Mouse (Mus musculus) left cerebral cortex, adult 2 months (tissue): Measurements from ENCODE around the gene Foxo1. TPM values are rescaled to one million over a fixed set of nuclear protein-coding genes. Genes with fewer than 3 reads are reported as not detected.

ENCODE experiments used
- DNase-seq, 2 experiments: peaks; one replicate each; pipeline ENCODE4 v3.0.0; 2021 to 2022; ENCODE audit warnings: low spot score in 2 of 2, mixed read lengths in 1 of 2; ENCODE audit errors: extremely low spot score in 1 of 2
- H3K27ac ChIP-seq: fragments of 200-600 bp; 2 replicates; pipeline ENCODE4 v1.8.1; 2022
- H3K4me3 ChIP-seq: fragments of 200-600 bp; 2 replicates; pipeline ENCODE4 v1.8.1; 2022
- CTCF ChIP-seq: fragments of 200-600 bp; IDR thresholded peaks from 2 replicates; pipeline ENCODE4 v1.8.1; 2022; ENCODE audit warnings: antibody characterized with exemption, mild to moderate bottlenecking, moderate library complexity
- intact Hi-C: fragments of 180-260 bp; cut with DNase I; formaldehyde crosslinking; loops from one replicate; pipeline ENCODE4 v1.15.1; 2025
- total RNA-seq, 2 experiments: library from RNA; stranded (reverse); gene quantifications; 2 replicates each; pipeline ENCODE4 v1.2.3; 2021

Gene Foxo1
- total RNA-seq, 2 experiments from 2014 or later, result 10.3 to 13.8 TPM

GRCm38 (mm10) chr3:52346986-52347710 is 79.0 kb downstream of the Foxo1 start:
- intact Hi-C loops, result no loop called here
- DNase-seq, result no peak
- TF ChIP-seq CTCF, result no peak
- H3K27ac ChIP-seq, result no peak overlapping the region
- no peak overlapping the region for H3K4me3 ChIP-seq

- intact Hi-C loops, result no loop called here
- no peak overlapping the region for H3K27ac ChIP-seq
- no peak overlapping the region for H3K4me3 ChIP-seq
- no peak for DNase-seq
- TF ChIP-seq CTCF, result no peak
These were observed 80.0 kb downstream of the Foxo1 start for GRCm38 (mm10) chr3:52347980-52348622.

DNA sequence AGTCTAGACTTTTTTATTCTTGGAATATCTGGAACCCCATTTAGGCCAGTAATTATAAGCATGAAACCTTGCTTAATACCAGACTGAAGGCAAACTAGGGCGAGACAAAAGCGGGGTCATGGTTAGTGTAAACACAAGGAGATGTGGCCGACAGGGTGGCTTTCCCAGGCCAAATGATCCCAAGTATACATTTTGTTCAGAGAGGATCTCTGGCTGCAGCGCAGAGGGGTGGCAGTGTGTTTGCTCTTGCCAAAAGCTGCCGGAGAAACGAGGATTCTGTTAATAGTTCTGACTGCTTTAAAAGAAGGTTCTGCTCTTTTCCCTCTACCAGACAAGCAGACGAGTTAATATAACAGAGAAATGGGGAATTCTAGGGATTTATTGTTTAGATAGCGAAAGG is 82.5 kb downstream of the Foxo1 start:
- DNase-seq, result no peak
- no peak for TF ChIP-seq CTCF

GRCm38 (mm10) chr3:52351901-52352300 is 83.8 kb downstream of the Foxo1 start:
- H3K4me3 ChIP-seq, result no peak overlapping the region
- intact Hi-C loops, result no loop called here
- no peak overlapping the region for H3K27ac ChIP-seq
- no peak for DNase-seq
- no peak for TF ChIP-seq CTCF

More for the DNA sequence above, 82.5 kb downstream of the Foxo1 start:
- intact Hi-C loops, result no loop called here
- Histone ChIP-seq H3K27ac (no peak overlapping the region), H3K4me3 (no peak overlapping the region)

- intact Hi-C loops, result no loop called here
- H3K4me3 ChIP-seq, result no peak overlapping the region
- DNase-seq, result no peak
- no peak for TF ChIP-seq CTCF
- H3K27ac ChIP-seq, result no peak overlapping the region
These were observed 86.1 kb downstream of the Foxo1 start for GRCm38 (mm10) chr3:52354203-52354602.

DNA sequence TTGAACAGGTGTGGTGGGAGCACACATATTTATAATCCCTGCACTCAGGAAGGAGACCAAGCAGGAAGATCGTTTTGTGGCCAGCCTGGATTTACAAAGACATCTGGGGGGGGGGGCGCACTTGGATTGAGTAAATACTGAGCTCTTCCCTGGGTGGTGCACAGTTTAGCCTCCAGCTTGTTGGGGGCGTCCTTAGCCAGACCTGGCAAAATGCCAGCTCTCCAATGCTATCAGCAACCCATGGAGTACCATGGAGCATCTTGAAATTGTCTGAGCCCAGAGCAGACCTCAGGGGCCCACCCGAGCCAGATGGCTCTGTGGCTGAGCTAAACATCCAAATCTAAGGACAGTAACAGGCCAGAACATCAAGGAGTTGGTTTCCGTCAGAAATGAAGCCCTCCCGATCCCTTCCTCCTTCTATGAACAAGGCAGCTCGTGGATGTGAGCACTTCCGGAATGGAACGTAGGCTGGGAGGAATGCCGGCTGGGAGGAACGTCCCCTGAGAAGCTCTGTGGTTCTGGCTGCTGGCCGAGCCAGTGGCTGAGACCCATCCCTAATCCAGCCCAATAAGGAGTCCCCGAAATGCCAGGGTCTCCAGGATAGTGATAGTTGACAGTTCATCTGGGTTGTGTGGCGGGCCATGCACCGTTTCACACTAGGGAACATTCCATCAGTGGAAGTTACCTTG is 89.3 kb downstream of the Foxo1 start:
- no peak for TF ChIP-seq CTCF
- Histone ChIP-seq H3K27ac (no peak overlapping the region), H3K4me3 (no peak overlapping the region)
- DNase-seq, result no peak
- intact Hi-C loops, result no loop called here

DNA sequence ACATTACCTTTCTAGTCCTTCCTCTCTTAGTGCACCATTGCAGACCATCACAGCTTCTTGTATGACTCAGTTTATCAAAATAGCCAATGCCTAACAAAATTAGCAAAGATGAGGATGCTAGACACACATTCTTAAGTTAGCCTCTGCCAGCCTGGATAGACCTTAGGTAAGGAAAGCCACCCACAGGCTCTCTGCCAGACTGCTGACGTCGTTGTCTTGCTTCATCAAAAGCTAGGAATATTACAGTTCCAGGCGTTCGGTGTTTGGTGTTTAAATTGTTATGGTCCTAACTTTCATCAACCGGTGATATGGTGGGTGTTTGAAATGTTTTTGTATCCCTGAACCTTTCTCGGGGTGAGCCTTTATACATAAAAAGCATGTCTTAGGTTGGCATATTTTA is 96.4 kb downstream of the Foxo1 start:
- intact Hi-C loops, result no loop called here
- DNase-seq, result no peak
- H3K27ac ChIP-seq, result no peak overlapping the region
- no peak for TF ChIP-seq CTCF
- H3K4me3 ChIP-seq, result no peak overlapping the region

DNA sequence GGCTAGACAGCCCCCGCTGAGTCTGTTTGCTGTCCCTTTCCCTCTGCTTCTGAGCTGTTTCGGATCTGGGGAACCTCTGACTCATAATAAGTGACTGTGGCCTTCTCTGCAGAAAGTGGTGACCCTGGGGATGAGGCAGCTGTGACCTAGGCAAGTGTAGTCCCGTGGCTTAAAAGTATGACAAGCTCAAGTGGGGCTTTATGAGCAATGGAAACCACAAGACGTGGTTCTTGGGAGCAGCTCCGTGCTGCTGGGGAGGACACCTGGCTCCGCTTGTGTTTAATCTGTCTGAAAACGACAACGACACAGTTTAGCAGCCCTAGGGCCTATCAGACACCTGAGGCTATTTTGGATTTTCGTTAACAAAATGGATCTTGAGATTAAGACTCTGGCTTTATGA is 101.1 kb downstream of the Foxo1 start:
- Histone ChIP-seq H3K27ac (no peak overlapping the region), H3K4me3 (no peak overlapping the region)
- no peak for DNase-seq
- intact Hi-C loops, result no loop called here
- no peak for TF ChIP-seq CTCF

DNA sequence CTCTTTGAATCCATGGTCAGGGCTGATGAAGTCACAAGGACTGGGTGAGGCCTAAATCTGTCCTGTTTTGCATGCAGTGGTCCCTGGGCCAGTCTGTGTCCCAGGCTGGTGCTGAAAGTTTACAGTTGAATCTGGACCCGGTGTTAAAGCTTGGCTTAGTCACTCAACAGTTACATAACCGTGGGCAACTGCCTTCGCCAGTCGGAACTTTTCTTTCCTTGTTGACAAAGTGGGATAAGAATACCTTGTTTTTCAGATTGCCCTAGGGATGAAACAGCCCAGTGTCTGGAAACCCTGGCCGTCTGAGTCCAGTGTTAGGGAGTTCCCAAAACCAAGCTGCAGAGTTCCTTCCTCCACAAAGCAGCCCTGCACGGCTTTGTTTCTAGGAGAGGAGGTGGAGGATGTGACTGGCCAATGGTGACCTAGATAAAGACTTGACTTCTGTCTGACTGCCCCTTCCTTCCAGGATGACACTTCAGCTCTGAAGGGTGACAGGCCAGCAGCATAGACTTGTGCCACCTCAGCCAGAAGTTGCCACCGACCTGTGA is 101.8 kb downstream of the Foxo1 start:
- H3K4me3 ChIP-seq, result no peak overlapping the region
- DNase-seq, result no peak
- intact Hi-C loops, result no loop called here
- no peak overlapping the region for H3K27ac ChIP-seq
- TF ChIP-seq CTCF, result no peak

GRCm38 (mm10) chr3:52376974-52377373 is 108.8 kb downstream of the Foxo1 start:
- Histone ChIP-seq H3K27ac (no peak overlapping the region), H3K4me3 (no peak overlapping the region)
- TF ChIP-seq CTCF, result no peak
- DNase-seq, result no peak
- intact Hi-C loops, result no loop called here

- intact Hi-C loops, result no loop called here
- TF ChIP-seq CTCF, result no peak
These were observed 115.2 kb downstream of the Foxo1 start for GRCm38 (mm10) chr3:52383351-52383750.

DNA sequence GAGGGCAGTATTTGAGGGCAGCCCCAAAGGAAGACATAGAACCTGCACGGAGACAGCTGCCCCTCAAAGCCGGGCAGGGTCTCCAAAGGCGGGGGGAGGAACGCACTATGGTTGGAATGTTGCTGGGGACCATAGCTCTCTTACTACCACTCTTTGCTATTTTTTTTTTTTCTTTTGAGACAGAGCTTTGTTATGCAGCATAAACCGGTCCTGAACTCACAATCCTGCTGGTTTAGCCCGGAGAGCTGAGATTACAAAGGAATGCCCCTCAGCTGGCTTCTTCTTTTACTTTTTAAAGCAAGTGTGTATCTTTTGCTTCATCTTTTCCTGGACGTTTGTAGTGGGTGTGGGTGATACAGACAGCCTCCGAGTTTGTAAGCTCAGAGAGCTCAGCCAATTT is 118.2 kb downstream of the Foxo1 start:
- Histone ChIP-seq H3K4me3 (no peak overlapping the region), H3K27ac (no peak overlapping the region)
- DNase-seq, result no peak
- TF ChIP-seq CTCF, result no peak
- intact Hi-C loops, result no loop called here

More at GRCm38 (mm10) chr3:52383351-52383750, 115.2 kb downstream of the Foxo1 start:
- DNase-seq, result no peak
- no peak overlapping the region for H3K27ac ChIP-seq
- no peak overlapping the region for H3K4me3 ChIP-seq
